Mouse (Mus musculus): ENCODE results near the gene Folr2.

Folr2 gene

GRCm38 (mm10) chr7:101857094-101857493 lies at the start of gene Folr2:
Folr2 (minus strand) TSS chr7:101857194.
- DNase-seq (ENCODE audit: low spot score): no peak

GRCm38 (mm10) chr7:101906696-101907095 lies 49.7 kb upstream of the Folr2 start:
- DNase-seq (ENCODE audit: low spot score): no peak

GRCm38 (mm10) chr7:101906287-101906681 lies 49.3 kb upstream of the Folr2 start, which contains the start of gene Tomt:
Tomt (minus strand) TSS chr7:101906359.
- DNase-seq (ENCODE audit: low spot score): no peak

GRCm38 (mm10) chr7:101905561-101906286 lies 48.7 kb upstream of the Folr2 start, which contains the start of gene Lamtor1:
Lamtor1 (plus strand) TSS chr7:101905904.
- peak; percentile 100 for DNase-seq (ENCODE audit: low spot score)

- DNase-seq (ENCODE audit: low spot score): no peak
Measured at GRCm38 (mm10) chr7:101902846-101903245, 45.9 kb upstream of the Folr2 start.

GRCm38 (mm10) chr7:101901969-101902368 lies 45.0 kb upstream of the Folr2 start:
- DNase-seq (ENCODE audit: low spot score): no peak

GRCm38 (mm10) chr7:101900331-101901097 lies 43.5 kb upstream of the Folr2 start:
- no peak for DNase-seq (ENCODE audit: low spot score)

GRCm38 (mm10) chr7:101896104-101897066 lies 39.4 kb upstream of the Folr2 start:
- DNase-seq (ENCODE audit: low spot score): peak; percentile 99

- no peak for DNase-seq (ENCODE audit: low spot score)
Measured at GRCm38 (mm10) chr7:101895695-101896094, 38.7 kb upstream of the Folr2 start.

GRCm38 (mm10) chr7:101888460-101888859 lies 31.5 kb upstream of the Folr2 start:
- no peak for DNase-seq (ENCODE audit: low spot score)

- no peak for DNase-seq (ENCODE audit: low spot score)
Measured at GRCm38 (mm10) chr7:101886274-101886673, 29.3 kb upstream of the Folr2 start.

- no peak for DNase-seq (ENCODE audit: low spot score)
Measured at GRCm38 (mm10) chr7:101884160-101884559, 27.2 kb upstream of the Folr2 start.

GRCm38 (mm10) chr7:101882413-101883154 lies 25.6 kb upstream of the Folr2 start:
- DNase-seq (ENCODE audit: low spot score): no peak

- DNase-seq (ENCODE audit: low spot score): no peak
Measured at GRCm38 (mm10) chr7:101880855-101881254, 23.9 kb upstream of the Folr2 start.

- DNase-seq (ENCODE audit: low spot score): no peak
Measured at GRCm38 (mm10) chr7:101875978-101876377, 19.0 kb upstream of the Folr2 start.

- no peak for DNase-seq (ENCODE audit: low spot score)
Measured at GRCm38 (mm10) chr7:101871296-101871695, 14.3 kb upstream of the Folr2 start.

GRCm38 (mm10) chr7:101870629-101871028 lies 13.6 kb upstream of the Folr2 start, which contains the start of gene Folr1:
Folr1 (minus strand) TSS chr7:101870788.
- DNase-seq (ENCODE audit: low spot score): no peak

GRCm38 (mm10) chr7:101869163-101869500 lies 12.1 kb upstream of the Folr2 start:
- no peak for DNase-seq (ENCODE audit: low spot score)

- no peak for DNase-seq (ENCODE audit: low spot score)
Measured at GRCm38 (mm10) chr7:101868241-101869162, 11.5 kb upstream of the Folr2 start.

- no peak for DNase-seq (ENCODE audit: low spot score)
Measured at GRCm38 (mm10) chr7:101867482-101867881, 10.5 kb upstream of the Folr2 start.
